Mouse (Mus musculus) neural tube, embryonic 13.5 days (tissue): ENCODE measurements around the gene Ugdh. TPM values are rescaled to one million over a fixed set of nuclear protein-coding genes. Genes with fewer than 3 reads are reported as not detected.

Experiments used
- ATAC-seq: fragments of 200-750 bp; cut with Nextera tagmentation; 2 replicates; pipeline ENCODE4 v1.8.0; 2017; ENCODE audit warnings: low read depth, mild to moderate bottlenecking, moderate TSS enrichment, moderate library complexity
- H3K27ac ChIP-seq: fragments of 300-500 bp; sonication (generic); replicated peaks from 2 replicates; pipeline ENCODE4 v1.5.1; 2015; ENCODE audit warnings: moderate library complexity, mild to moderate bottlenecking, inconsistent platforms
- H3K27me3 ChIP-seq: fragments of 300-500 bp; sonication (generic); 2 replicates; pipeline ENCODE4 v1.6.1; 2015; ENCODE audit warnings: mild to moderate bottlenecking, inconsistent platforms
- H3K36me3 ChIP-seq: fragments of 300-500 bp; sonication (generic); 2 replicates; pipeline ENCODE4 v1.6.1; 2015; ENCODE audit warnings: mild to moderate bottlenecking, inconsistent platforms
- H3K4me1 ChIP-seq: fragments of 300-500 bp; sonication (generic); replicated peaks from 2 replicates; pipeline ENCODE4 v1.6.1; 2015; ENCODE audit warnings: inconsistent platforms
- H3K4me2 ChIP-seq: fragments of 300-500 bp; sonication (generic); 2 replicates; pipeline ENCODE4 v1.6.1; 2015; ENCODE audit warnings: inconsistent platforms, mild to moderate bottlenecking, moderate library complexity
- H3K4me3 ChIP-seq: fragments of 300-500 bp; sonication (generic); 2 replicates; pipeline ENCODE4 v1.5.1; 2015; ENCODE audit warnings: mild to moderate bottlenecking, inconsistent platforms
- H3K9ac ChIP-seq: fragments of 300-500 bp; sonication (generic); 2 replicates; pipeline ENCODE4 v1.6.1; 2015; ENCODE audit warnings: moderate library complexity, mild to moderate bottlenecking, inconsistent platforms
- H3K9me3 ChIP-seq: fragments of 300-500 bp; sonication (generic); 2 replicates; pipeline ENCODE4 v1.6.1; 2016; ENCODE audit warnings: inconsistent platforms
- WGBS: fragments of 180-500 bp; shearing (Covaris S2); methylation state at CpG from one replicate; pipeline ENCODE4 v1.1.7; 2015; 5-methylcytosine and 5-hydroxymethylcytosine counted together
- polyA plus RNA-seq: library from polyadenylated mRNA; unstranded; fragments of >200 nt; fragmentation: Nextera tagmentation; extraction: Ambion mirVana; gene quantifications from 2 replicates; pipeline ENCODE4 v1.2.1, GENCODE M21; 2015

Gene Ugdh
- polyA plus RNA-seq, 1 experiment from 2014 or later: 47.1 TPM

DNA sequence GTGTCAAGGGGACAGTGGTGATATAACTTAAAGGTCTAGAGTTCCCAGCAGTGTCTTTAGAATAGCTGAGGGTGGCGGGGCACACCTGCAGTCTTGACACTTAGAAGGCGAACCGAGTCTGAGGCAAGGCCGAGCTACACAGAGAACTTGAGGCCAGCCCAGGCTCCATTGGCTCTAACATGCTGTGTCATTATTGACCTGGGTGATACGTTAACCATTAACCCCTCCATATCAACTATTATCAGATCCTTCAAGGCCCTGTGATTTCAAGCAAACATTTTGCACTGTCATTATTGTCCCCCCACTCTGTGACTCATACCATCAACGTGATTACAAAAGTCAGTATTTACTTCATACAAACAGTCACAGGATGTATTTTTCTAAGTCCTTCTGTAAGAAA lies 11.5 kb downstream of the Ugdh start:
- H3K27me3 ChIP-seq: no peaks in the 10 kb centered on the region
- H3K36me3 ChIP-seq: peaks cover 72% of the 10 kb centered on the region
- no peak overlapping the region for H3K4me2 ChIP-seq
- 0 out of 2 replicates have a peak, but pooled peaks cover 3% of the 10 kb centered on the region for H3K4me1 ChIP-seq
- no peak overlapping the region for H3K4me3 ChIP-seq
- 92% methylated on average over 6 of the region's 6 CpGs for WGBS
- H3K9ac ChIP-seq: no peak overlapping the region
- H3K9me3 ChIP-seq: no peaks in the 10 kb centered on the region
- no peak overlapping the region for H3K27ac ChIP-seq
- no peak for ATAC-seq

DNA sequence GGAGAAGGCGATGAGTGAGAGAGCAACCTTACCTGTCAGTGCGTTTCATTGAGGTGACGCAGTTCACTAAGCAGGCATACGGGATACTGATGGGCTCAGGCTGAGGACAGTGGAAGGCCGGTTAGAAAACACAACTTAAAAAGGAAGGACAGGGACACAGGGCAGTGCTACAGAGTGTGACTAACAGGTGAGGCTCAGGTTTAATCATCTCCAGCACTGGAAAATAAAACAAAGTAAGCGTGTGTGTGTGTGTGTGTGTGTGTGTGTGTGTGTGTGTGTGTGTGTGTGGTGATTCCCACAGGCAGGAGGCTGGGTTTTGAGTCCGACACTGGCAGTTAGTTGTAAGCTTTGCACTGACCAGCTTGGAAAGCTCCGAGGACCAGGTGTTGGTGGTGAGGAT lies 12.9 kb downstream of the Ugdh start:
- no peak overlapping the region for H3K9ac ChIP-seq
- no peaks in the 10 kb centered on the region for H3K27me3 ChIP-seq
- ATAC-seq: no peak
- H3K9me3 ChIP-seq: no peaks in the 10 kb centered on the region
- 96% methylated on average over 8 of the region's 8 CpGs for WGBS
- H3K4me1 ChIP-seq: no peaks in the 10 kb centered on the region
- no peak overlapping the region for H3K27ac ChIP-seq
- H3K4me2 ChIP-seq: no peak overlapping the region
- peaks cover 84% of the 10 kb centered on the region for H3K36me3 ChIP-seq
- H3K4me3 ChIP-seq: no peak overlapping the region

GRCm38 (mm10) chr5:65420822-65421221 lies 14.9 kb downstream of the Ugdh start:
- Histone ChIP-seq H3K9me3 (no peaks in the 10 kb centered on the region), H3K27me3 (no peaks in the 10 kb centered on the region), H3K4me3 (no peak overlapping the region), H3K9ac (no peak overlapping the region), H3K4me2 (no peak overlapping the region), H3K27ac (no peak overlapping the region), H3K4me1 (no peaks in the 10 kb centered on the region), H3K36me3 (peaks cover 88% of the 10 kb centered on the region)
- no peak for ATAC-seq
- WGBS: 74% methylated on average over 6 of the region's 6 CpGs

GRCm38 (mm10) chr5:65419136-65419535 lies 16.6 kb downstream of the Ugdh start:
- no peak overlapping the region for H3K4me3 ChIP-seq
- peaks cover 88% of the 10 kb centered on the region for H3K36me3 ChIP-seq
- no peaks in the 10 kb centered on the region for H3K27me3 ChIP-seq
- no peak for ATAC-seq
- no peak overlapping the region for H3K27ac ChIP-seq
- WGBS: 79% methylated on average over 10 of the region's 10 CpGs
- H3K9ac ChIP-seq: no peak overlapping the region
- H3K4me1 ChIP-seq: no peaks in the 10 kb centered on the region
- H3K4me2 ChIP-seq: no peak overlapping the region
- H3K9me3 ChIP-seq: no peaks in the 10 kb centered on the region

GRCm38 (mm10) chr5:65415653-65416458 lies 19.9 kb downstream of the Ugdh start:
- ATAC-seq: no peak
- Histone ChIP-seq H3K9me3 (no peaks in the 10 kb centered on the region), H3K4me1 (no peaks in the 10 kb centered on the region), H3K4me2 (no peak overlapping the region), H3K36me3 (peaks cover 76% of the 10 kb centered on the region), H3K27ac (no peak overlapping the region), H3K9ac (no peak overlapping the region), H3K27me3 (no peaks in the 10 kb centered on the region), H3K4me3 (no peak overlapping the region)
- WGBS: 29% methylated on average over 26 of the region's 26 CpGs

DNA sequence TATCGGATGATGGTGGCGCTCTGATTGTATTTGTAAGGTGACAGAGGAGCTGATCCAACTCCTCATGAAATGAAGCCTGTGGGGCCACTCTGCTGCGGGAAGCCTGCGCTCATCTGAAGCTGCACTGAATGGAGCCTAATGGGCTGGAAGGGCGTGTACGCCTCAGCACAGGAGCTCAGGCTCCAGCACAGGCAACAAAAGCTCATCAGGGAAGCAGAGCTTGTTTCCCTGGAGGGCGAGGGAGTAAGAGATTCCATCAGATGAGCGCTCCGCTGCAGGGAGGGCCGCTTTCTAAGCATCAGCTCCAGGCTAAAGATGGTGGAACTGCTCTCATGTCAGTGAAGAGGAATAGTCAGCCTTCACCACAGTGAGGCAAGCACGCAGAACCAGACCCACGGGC lies 27.8 kb downstream of the Ugdh start:
- H3K27ac ChIP-seq: peak overlapping the region; percentile 46; the same call in 1 of the 2 replicates

DNA sequence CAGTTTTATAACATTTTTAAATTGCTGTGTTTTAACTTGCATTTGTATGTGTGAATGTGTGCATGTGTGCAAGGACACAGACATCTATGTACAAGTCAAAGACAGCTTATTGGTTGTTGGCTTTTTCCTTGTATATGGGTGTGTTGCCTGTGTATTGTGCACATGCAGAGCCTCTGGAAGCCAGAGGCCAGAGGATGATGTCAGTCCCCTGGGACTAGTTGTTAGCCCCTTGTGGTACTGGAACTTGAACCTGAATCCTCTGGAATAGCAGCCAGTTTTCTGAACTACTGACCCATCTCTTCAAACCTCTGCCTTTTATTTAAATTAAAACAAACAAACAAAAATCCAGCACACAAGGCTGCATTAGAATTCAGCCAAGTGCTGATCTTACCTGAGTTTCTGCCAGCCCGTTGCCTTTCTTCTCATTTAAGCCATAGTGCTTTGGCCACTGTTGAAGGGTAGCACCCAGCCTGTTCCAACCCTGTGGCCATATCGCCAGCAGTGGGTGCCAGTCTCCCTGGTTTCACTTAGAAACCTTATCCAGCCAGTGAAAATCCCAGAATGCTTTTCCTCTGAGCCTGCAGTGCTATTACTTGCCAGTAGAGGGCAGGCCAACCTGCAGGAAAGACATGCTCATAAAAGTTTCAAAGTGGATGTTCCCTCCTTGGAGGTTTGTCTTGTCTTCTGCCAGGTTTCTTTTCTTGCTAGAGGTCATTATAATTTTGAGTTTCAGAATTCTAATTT lies 34.3 kb downstream of the Ugdh start:
- Histone ChIP-seq H3K4me2 (no peak overlapping the region), H3K36me3 (peaks cover 75% of the 10 kb centered on the region), H3K4me3 (no peak overlapping the region), H3K9me3 (no peaks in the 10 kb centered on the region), H3K27ac (no peak overlapping the region), H3K9ac (no peak overlapping the region), H3K4me1 (no peaks in the 10 kb centered on the region), H3K27me3 (no peaks in the 10 kb centered on the region)
- no peak for ATAC-seq
- 33% methylated on average over 2 of the region's 2 CpGs for WGBS

More for the DNA sequence above, 27.8 kb downstream of the Ugdh start:
- 0 out of 2 replicates have a peak, but pooled peaks have one; percentile 27 for ATAC-seq
- H3K4me1 ChIP-seq: no peaks in the 10 kb centered on the region
- H3K9me3 ChIP-seq: no peaks in the 10 kb centered on the region
- H3K4me3 ChIP-seq: no peak overlapping the region
- WGBS: 33% methylated on average over 12 of the region's 12 CpGs
- H3K36me3 ChIP-seq: peaks cover 65% of the 10 kb centered on the region
- no peak overlapping the region for H3K4me2 ChIP-seq
- no peaks in the 10 kb centered on the region for H3K27me3 ChIP-seq
- no peak overlapping the region for H3K9ac ChIP-seq

- ATAC-seq: no peak
- Histone ChIP-seq H3K4me2 (no peak overlapping the region), H3K27ac (no peak overlapping the region), H3K9me3 (no peaks in the 10 kb centered on the region), H3K4me1 (peaks cover 23% of the 10 kb centered on the region), H3K36me3 (peaks cover 49% of the 10 kb centered on the region), H3K27me3 (no peaks in the 10 kb centered on the region), H3K9ac (no peak overlapping the region), H3K4me3 (no peak overlapping the region)
- WGBS: 95% methylated on average over 7 of the region's 7 CpGs
Observed at GRCm38 (mm10) chr5:65394425-65394824, 41.3 kb downstream of the Ugdh start.

DNA sequence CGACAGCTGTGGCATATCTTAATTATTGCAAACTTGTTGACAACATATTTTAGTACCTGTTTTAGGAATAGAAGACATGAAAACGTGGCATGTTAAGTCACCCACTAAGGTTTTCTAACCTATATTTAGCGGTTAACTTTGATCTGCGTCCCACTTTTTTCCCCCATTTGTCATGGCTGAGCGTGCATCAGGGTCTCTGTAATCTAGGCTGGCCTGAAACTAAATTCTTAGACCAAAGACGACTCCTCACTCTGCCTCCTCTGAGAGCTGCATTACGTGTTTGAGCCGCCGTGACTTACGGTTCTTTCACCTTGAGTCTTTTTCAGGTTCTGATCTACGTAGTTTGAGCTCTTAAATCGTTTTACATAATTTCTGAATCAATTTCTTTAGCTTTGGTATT lies 44.0 kb downstream of the Ugdh start:
- peaks cover 34% of the 10 kb centered on the region for H3K4me1 ChIP-seq
- H3K27ac ChIP-seq: peak overlapping the region; percentile 94
- WGBS: 3% methylated on average over 12 of the region's 12 CpGs
- H3K4me3 ChIP-seq: peak overlapping the region; percentile 72
- peak overlapping the region; percentile 83 for H3K4me2 ChIP-seq
- peaks cover 53% of the 10 kb centered on the region for H3K36me3 ChIP-seq
- no peaks in the 10 kb centered on the region for H3K27me3 ChIP-seq
- no peaks in the 10 kb centered on the region for H3K9me3 ChIP-seq
- H3K9ac ChIP-seq: peak overlapping the region; percentile 67
- peak; percentile 51 for ATAC-seq

DNA sequence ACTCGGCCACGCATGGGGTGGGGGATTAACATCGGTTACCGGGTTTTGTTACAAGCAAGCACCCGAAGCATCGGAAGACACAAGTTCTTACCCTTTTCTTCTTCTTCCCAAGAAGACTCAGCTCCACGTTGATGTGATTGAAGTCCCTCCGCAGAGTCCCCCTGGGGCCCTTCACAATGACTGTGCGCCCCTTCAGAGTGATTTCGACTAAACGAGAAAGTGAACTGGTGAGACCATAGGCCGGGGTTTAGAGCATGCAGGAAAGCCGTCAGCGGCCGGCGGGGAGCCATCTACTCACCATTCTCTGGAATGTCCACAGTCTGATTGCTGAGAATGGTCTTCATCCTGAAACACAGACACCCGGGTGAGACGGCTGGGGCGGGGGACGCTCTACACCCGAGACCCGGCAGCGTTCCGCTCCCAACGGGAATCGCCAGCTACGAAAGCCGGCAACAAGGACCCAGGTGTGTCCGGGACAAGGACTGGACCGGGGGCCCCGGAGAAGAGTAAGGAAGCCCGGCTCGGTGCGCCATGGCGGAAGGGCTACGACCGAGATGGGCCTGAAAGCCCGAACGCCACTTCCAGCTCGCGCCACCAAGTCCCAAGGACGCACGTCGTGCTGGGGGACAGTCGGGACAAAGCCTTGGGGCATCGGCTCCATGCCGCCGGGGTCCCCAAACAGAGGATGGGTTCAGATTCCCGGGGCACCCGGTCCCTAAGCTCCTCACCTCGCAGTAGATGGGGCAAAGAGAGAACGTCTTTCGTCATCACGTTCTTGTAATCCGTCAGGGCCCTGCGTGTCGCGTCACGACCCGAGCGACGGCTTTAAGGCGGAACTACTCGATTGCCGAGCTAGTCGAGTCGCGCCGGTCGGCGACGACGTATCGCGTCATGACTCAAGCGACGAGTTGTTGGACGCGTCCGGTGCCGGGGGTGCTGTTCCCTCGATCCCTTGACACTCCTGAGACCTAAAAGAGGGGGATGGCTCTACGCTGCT lies 44.8 kb downstream of the Ugdh start, which contains the start of the genes Rpl9 and Lias:
TSS of gene Rpl9 (minus strand) at position 797 of the 997 bp plus-strand sequence.
TSS of gene Lias (plus strand) at position 850 of the 997 bp plus-strand sequence.
- H3K9ac ChIP-seq: peak within 1 kb of the TSS; percentile 96
- peak within 1 kb of the TSS; percentile 94 for H3K27ac ChIP-seq
- H3K9me3 ChIP-seq: no peaks in the 10 kb centered on the region
- H3K4me3 ChIP-seq: peak within 1 kb of the TSS; percentile 72
- ATAC-seq: peak; percentile 97
- H3K4me2 ChIP-seq: peak within 1 kb of the TSS; percentile 87
- no peaks in the 10 kb centered on the region for H3K27me3 ChIP-seq
- WGBS: under 1% methylated on average over 83 of the region's 83 CpGs
- H3K36me3 ChIP-seq: peaks cover 45% of the 10 kb centered on the region
- H3K4me1 ChIP-seq: peaks cover 34% of the 10 kb centered on the region

- Histone ChIP-seq H3K4me1 (peaks cover 26% of the 10 kb centered on the region), H3K9ac (no peak overlapping the region), H3K9me3 (no peaks in the 10 kb centered on the region), H3K4me3 (no peak overlapping the region), H3K4me2 (no peak overlapping the region), H3K27ac (no peak overlapping the region), H3K36me3 (peaks cover 65% of the 10 kb centered on the region), H3K27me3 (no peaks in the 10 kb centered on the region)
- 80% methylated on average over 6 of the region's 6 CpGs for WGBS
- ATAC-seq: no peak
Observed at GRCm38 (mm10) chr5:65387008-65387867, 48.5 kb downstream of the Ugdh start.
